Mouse (Mus musculus): Measurements from ENCODE around the gene Vdr. TPM values are rescaled to one million over a fixed set of nuclear protein-coding genes. Genes with fewer than 3 reads are reported as not detected.

Gene Vdr
- polyA plus RNA-seq, 1 experiment from 2014 or later: 0.15 TPM

- Histone ChIP-seq H3K36me3 (ENCODE audit: control insufficient read depth, insufficient read depth, low read length) (no peaks in the 10 kb centered on the region), H3K27ac (ENCODE audit: low read length) (no peak overlapping the region), H3K9ac (ENCODE audit: low read depth, low read length) (peak overlapping the region; percentile 33), H3K27me3 (ENCODE audit: control insufficient read depth, insufficient read depth, low read depth, low read length) (peaks cover 20% of the 10 kb centered on the region), H3K4me1 (ENCODE audit: control insufficient read depth, insufficient read depth, low read length) (peaks cover 13% of the 10 kb centered on the region), H3K4me3 (ENCODE audit: low read depth, low read length) (peak overlapping the region; percentile 36), H3K4me2 (ENCODE audit: low read length) (peak overlapping the region; percentile 70), H3K9me3 (replicated peaks; ENCODE audit: control insufficient read depth, low read length, poor library complexity, severe bottlenecking) (no peaks in the 10 kb centered on the region)
- ATAC-seq: no peak
- WGBS: 2% methylated on average over 58 of the region's 59 CpGs
These were observed 2.4 kb downstream of the Vdr start for GRCm38 (mm10) chr15:97907801-97908751.

- H3K9me3 ChIP-seq (replicated peaks; ENCODE audit: control insufficient read depth, low read length, poor library complexity, severe bottlenecking): no peaks in the 10 kb centered on the region
- H3K4me1 ChIP-seq (ENCODE audit: control insufficient read depth, insufficient read depth, low read length): peaks cover 13% of the 10 kb centered on the region
- H3K4me2 ChIP-seq (ENCODE audit: low read length): peak overlapping the region; percentile 70; the same call in 1 of the 2 replicates
- peaks cover 20% of the 10 kb centered on the region for H3K27me3 ChIP-seq (ENCODE audit: control insufficient read depth, insufficient read depth, low read depth, low read length)
- no peaks in the 10 kb centered on the region for H3K36me3 ChIP-seq (ENCODE audit: control insufficient read depth, insufficient read depth, low read length)
- no peak overlapping the region for H3K9ac ChIP-seq (ENCODE audit: low read depth, low read length)
- WGBS: 60% methylated on average over 5 of the region's 5 CpGs
- H3K4me3 ChIP-seq (ENCODE audit: low read depth, low read length): no peak overlapping the region
- no peak for ATAC-seq
- no peak overlapping the region for H3K27ac ChIP-seq (ENCODE audit: low read length)
These were observed 3.2 kb downstream of the Vdr start for GRCm38 (mm10) chr15:97907202-97907601.

- ATAC-seq: no peak
- WGBS: 71% methylated on average over 6 of the region's 6 CpGs
These were observed 5.1 kb downstream of the Vdr start for GRCm38 (mm10) chr15:97905281-97905680.

GRCm38 (mm10) chr15:97904339-97904991 is 6.0 kb downstream of the Vdr start:
- Histone ChIP-seq H3K9me3 (replicated peaks; ENCODE audit: control insufficient read depth, low read length, poor library complexity, severe bottlenecking) (no peaks in the 10 kb centered on the region), H3K27ac (ENCODE audit: low read length) (no peak overlapping the region), H3K4me3 (ENCODE audit: low read depth, low read length) (no peak overlapping the region), H3K4me1 (ENCODE audit: control insufficient read depth, insufficient read depth, low read length) (peaks cover 13% of the 10 kb centered on the region), H3K27me3 (ENCODE audit: control insufficient read depth, insufficient read depth, low read depth, low read length) (peaks cover 20% of the 10 kb centered on the region), H3K36me3 (ENCODE audit: control insufficient read depth, insufficient read depth, low read length) (no peaks in the 10 kb centered on the region), H3K4me2 (ENCODE audit: low read length) (no peak overlapping the region), H3K9ac (ENCODE audit: low read depth, low read length) (no peak overlapping the region)
- ATAC-seq: no peak
- 69% methylated on average over 11 of the region's 11 CpGs for WGBS

More at GRCm38 (mm10) chr15:97905281-97905680, 5.1 kb downstream of the Vdr start:
- Histone ChIP-seq H3K4me2 (ENCODE audit: low read length) (no peak overlapping the region), H3K27me3 (ENCODE audit: control insufficient read depth, insufficient read depth, low read depth, low read length) (peaks cover 20% of the 10 kb centered on the region), H3K36me3 (ENCODE audit: control insufficient read depth, insufficient read depth, low read length) (no peaks in the 10 kb centered on the region), H3K9ac (ENCODE audit: low read depth, low read length) (no peak overlapping the region), H3K4me3 (ENCODE audit: low read depth, low read length) (no peak overlapping the region), H3K27ac (ENCODE audit: low read length) (no peak overlapping the region), H3K4me1 (ENCODE audit: control insufficient read depth, insufficient read depth, low read length) (peaks cover 13% of the 10 kb centered on the region), H3K9me3 (replicated peaks; ENCODE audit: control insufficient read depth, low read length, poor library complexity, severe bottlenecking) (no peaks in the 10 kb centered on the region)

- Histone ChIP-seq H3K4me1 (ENCODE audit: control insufficient read depth, insufficient read depth, low read length) (peaks cover 11% of the 10 kb centered on the region), H3K9me3 (replicated peaks; ENCODE audit: control insufficient read depth, low read length, poor library complexity, severe bottlenecking) (no peaks in the 10 kb centered on the region), H3K27ac (ENCODE audit: low read length) (no peak overlapping the region), H3K4me3 (ENCODE audit: low read depth, low read length) (no peak overlapping the region), H3K9ac (ENCODE audit: low read depth, low read length) (no peak overlapping the region), H3K36me3 (ENCODE audit: control insufficient read depth, insufficient read depth, low read length) (no peaks in the 10 kb centered on the region), H3K27me3 (ENCODE audit: control insufficient read depth, insufficient read depth, low read depth, low read length) (peaks cover 13% of the 10 kb centered on the region), H3K4me2 (ENCODE audit: low read length) (no peak overlapping the region)
- WGBS: 83% methylated on average over 15 of the region's 15 CpGs
- no peak for ATAC-seq
These were observed 7.0 kb downstream of the Vdr start for GRCm38 (mm10) chr15:97903261-97904009.

- no peaks in the 10 kb centered on the region for H3K4me1 ChIP-seq (ENCODE audit: control insufficient read depth, insufficient read depth, low read length)
- no peak overlapping the region for H3K9ac ChIP-seq (ENCODE audit: low read depth, low read length)
- ATAC-seq: no peak
- no peaks in the 10 kb centered on the region for H3K27me3 ChIP-seq (ENCODE audit: control insufficient read depth, insufficient read depth, low read depth, low read length)
- 91% methylated on average over 9 of the region's 9 CpGs for WGBS
- H3K9me3 ChIP-seq (replicated peaks; ENCODE audit: control insufficient read depth, low read length, poor library complexity, severe bottlenecking): no peaks in the 10 kb centered on the region
- H3K36me3 ChIP-seq (ENCODE audit: control insufficient read depth, insufficient read depth, low read length): no peaks in the 10 kb centered on the region
- H3K4me3 ChIP-seq (ENCODE audit: low read depth, low read length): no peak overlapping the region
- no peak overlapping the region for H3K27ac ChIP-seq (ENCODE audit: low read length)
- no peak overlapping the region for H3K4me2 ChIP-seq (ENCODE audit: low read length)
These were observed 9.4 kb downstream of the Vdr start for GRCm38 (mm10) chr15:97900991-97901390.

- 81% methylated on average over 12 of the region's 12 CpGs for WGBS
- Histone ChIP-seq H3K4me3 (ENCODE audit: low read depth, low read length) (no peak overlapping the region), H3K4me1 (ENCODE audit: control insufficient read depth, insufficient read depth, low read length) (no peaks in the 10 kb centered on the region), H3K4me2 (ENCODE audit: low read length) (no peak overlapping the region), H3K27ac (ENCODE audit: low read length) (no peak overlapping the region), H3K9ac (ENCODE audit: low read depth, low read length) (no peak overlapping the region), H3K36me3 (ENCODE audit: control insufficient read depth, insufficient read depth, low read length) (no peaks in the 10 kb centered on the region), H3K9me3 (replicated peaks; ENCODE audit: control insufficient read depth, low read length, poor library complexity, severe bottlenecking) (no peaks in the 10 kb centered on the region), H3K27me3 (ENCODE audit: control insufficient read depth, insufficient read depth, low read depth, low read length) (no peaks in the 10 kb centered on the region)
- ATAC-seq: no peak
These were observed 10.0 kb downstream of the Vdr start for GRCm38 (mm10) chr15:97900336-97900912.

GRCm38 (mm10) chr15:97899714-97900113 is 10.7 kb downstream of the Vdr start:
- H3K4me3 ChIP-seq (ENCODE audit: low read depth, low read length): no peak overlapping the region
- WGBS: 67% methylated on average over 8 of the region's 8 CpGs
- H3K4me1 ChIP-seq (ENCODE audit: control insufficient read depth, insufficient read depth, low read length): no peaks in the 10 kb centered on the region
- no peaks in the 10 kb centered on the region for H3K36me3 ChIP-seq (ENCODE audit: control insufficient read depth, insufficient read depth, low read length)
- H3K9ac ChIP-seq (ENCODE audit: low read depth, low read length): no peak overlapping the region
- no peak for ATAC-seq
- H3K27me3 ChIP-seq (ENCODE audit: control insufficient read depth, insufficient read depth, low read depth, low read length): no peaks in the 10 kb centered on the region
- no peaks in the 10 kb centered on the region for H3K9me3 ChIP-seq (replicated peaks; ENCODE audit: control insufficient read depth, low read length, poor library complexity, severe bottlenecking)
- H3K4me2 ChIP-seq (ENCODE audit: low read length): no peak overlapping the region
- H3K27ac ChIP-seq (ENCODE audit: low read length): no peak overlapping the region

All from midbrain, embryonic 16.5 days (tissue).